Mouse (Mus musculus): Measurements from ENCODE around the gene Apba1. TPM values are rescaled to one million over a fixed set of nuclear protein-coding genes. Genes with fewer than 3 reads are reported as not detected.

Apba1 gene
- polyA plus RNA-seq, 2 experiments, result 0.04 to 0.07 TPM

GRCm38 (mm10) chr19:23956299-23956975, 197.8 kb downstream of the Apba1 start:
- DNase-seq (ENCODE audit: low read depth in 3 of 3, low spot score in 3 of 3), result no peak
- Histone ChIP-seq H3K4me2 (ENCODE audit: low read depth) (no peak overlapping the region), H3K4me1 (replicated peaks; ENCODE audit: control insufficient read depth in 2 of 2, insufficient read depth in 2 of 2, low read length in 1 of 2) (no peaks in the 10 kb centered on the region), H3K4me3 (ENCODE audit: insufficient read depth in 1 of 2, low read depth in 2 of 2, low read length in 2 of 2) (no peak overlapping the region), H3K36me3 (replicated peaks; ENCODE audit: control insufficient read depth, insufficient read depth, low read depth) (no peaks in the 10 kb centered on the region), H3K9ac (replicated peaks) (no peak overlapping the region), H3K27ac (no peak overlapping the region), H3K27me3 (ENCODE audit: control insufficient read depth, insufficient read depth, low read length) (no peaks in the 10 kb centered on the region), H3K9me3 (ENCODE audit: control insufficient read depth, low read length) (no peaks in the 10 kb centered on the region)
- TF ChIP-seq CTCF (IDR thresholded peaks at IDR 0.05; ENCODE audit: low read depth) (no peak), EP300 (IDR thresholded peaks at IDR 0.05; ENCODE audit: low read depth) (no peak)
- peak; percentile 43; the same call in 1 of the 2 replicates for ATAC-seq (ENCODE audit: insufficient read depth)
- WGBS (ENCODE audit: insufficient replicate concordance), result 50% methylated on average over 17 of the region's 17 CpGs

GRCm38 (mm10) chr19:23957563-23957962, 198.9 kb downstream of the Apba1 start:
- Histone ChIP-seq H3K27me3 (ENCODE audit: control insufficient read depth, insufficient read depth, low read length) (no peaks in the 10 kb centered on the region), H3K4me2 (ENCODE audit: low read depth) (no peak overlapping the region), H3K27ac (no peak overlapping the region), H3K9ac (replicated peaks) (no peak overlapping the region), H3K9me3 (ENCODE audit: control insufficient read depth, low read length) (no peaks in the 10 kb centered on the region), H3K4me3 (ENCODE audit: insufficient read depth in 1 of 2, low read depth in 2 of 2, low read length in 2 of 2) (no peak overlapping the region), H3K4me1 (replicated peaks; ENCODE audit: control insufficient read depth in 2 of 2, insufficient read depth in 2 of 2, low read length in 1 of 2) (no peaks in the 10 kb centered on the region), H3K36me3 (replicated peaks; ENCODE audit: control insufficient read depth, insufficient read depth, low read depth) (no peaks in the 10 kb centered on the region)
- WGBS (ENCODE audit: insufficient replicate concordance), result 56% methylated on average over 7 of the region's 7 CpGs
- no peak for TF ChIP-seq CTCF (IDR thresholded peaks at IDR 0.05; ENCODE audit: low read depth)
- TF ChIP-seq EP300 (IDR thresholded peaks at IDR 0.05; ENCODE audit: low read depth), result no peak
- no peak for DNase-seq (ENCODE audit: low read depth in 3 of 3, low spot score in 3 of 3)
- no peak for ATAC-seq (ENCODE audit: insufficient read depth)

- Histone ChIP-seq H3K4me1 (replicated peaks; ENCODE audit: control insufficient read depth in 2 of 2, insufficient read depth in 2 of 2, low read length in 1 of 2) (no peaks in the 10 kb centered on the region), H3K4me3 (ENCODE audit: insufficient read depth in 1 of 2, low read depth in 2 of 2, low read length in 2 of 2) (no peak overlapping the region), H3K36me3 (replicated peaks; ENCODE audit: control insufficient read depth, insufficient read depth, low read depth) (no peaks in the 10 kb centered on the region), H3K9ac (replicated peaks) (no peak overlapping the region), H3K4me2 (ENCODE audit: low read depth) (no peak overlapping the region), H3K27me3 (ENCODE audit: control insufficient read depth, insufficient read depth, low read length) (no peaks in the 10 kb centered on the region), H3K27ac (no peak overlapping the region), H3K9me3 (ENCODE audit: control insufficient read depth, low read length) (no peaks in the 10 kb centered on the region)
- DNase-seq (ENCODE audit: low read depth in 3 of 3, low spot score in 3 of 3) (no peak), ATAC-seq (ENCODE audit: insufficient read depth) (no peak)
- TF ChIP-seq EP300 (IDR thresholded peaks at IDR 0.05; ENCODE audit: low read depth) (no peak), CTCF (IDR thresholded peaks at IDR 0.05; ENCODE audit: low read depth) (no peak)
- 40% methylated on average over 6 of the region's 6 CpGs for WGBS (ENCODE audit: insufficient replicate concordance)
Observed at GRCm38 (mm10) chr19:23958925-23959324, 200.2 kb downstream of the Apba1 start.

GRCm38 (mm10) chr19:23959870-23960269, 201.2 kb downstream of the Apba1 start:
- no peak overlapping the region for H3K4me3 ChIP-seq (ENCODE audit: insufficient read depth in 1 of 2, low read depth in 2 of 2, low read length in 2 of 2)
- H3K36me3 ChIP-seq (replicated peaks; ENCODE audit: control insufficient read depth, insufficient read depth, low read depth), result no peaks in the 10 kb centered on the region
- TF ChIP-seq CTCF (IDR thresholded peaks at IDR 0.05; ENCODE audit: low read depth) (no peak), EP300 (IDR thresholded peaks at IDR 0.05; ENCODE audit: low read depth) (no peak)
- WGBS (ENCODE audit: insufficient replicate concordance), result 59% methylated on average over 7 of the region's 7 CpGs
- ATAC-seq (ENCODE audit: insufficient read depth) (no peak), DNase-seq (ENCODE audit: low read depth in 3 of 3, low spot score in 3 of 3) (no peak)
- no peak overlapping the region for H3K4me2 ChIP-seq (ENCODE audit: low read depth)
- H3K4me1 ChIP-seq (replicated peaks; ENCODE audit: control insufficient read depth in 2 of 2, insufficient read depth in 2 of 2, low read length in 1 of 2), result no peaks in the 10 kb centered on the region
- no peak overlapping the region for H3K9ac ChIP-seq (replicated peaks)
- H3K27me3 ChIP-seq (ENCODE audit: control insufficient read depth, insufficient read depth, low read length), result no peaks in the 10 kb centered on the region
- H3K27ac ChIP-seq, result no peak overlapping the region
- no peaks in the 10 kb centered on the region for H3K9me3 ChIP-seq (ENCODE audit: control insufficient read depth, low read length)

GRCm38 (mm10) chr19:23960275-23960674, 201.6 kb downstream of the Apba1 start:
- H3K36me3 ChIP-seq (replicated peaks; ENCODE audit: control insufficient read depth, insufficient read depth, low read depth), result no peaks in the 10 kb centered on the region
- ATAC-seq (ENCODE audit: insufficient read depth) (no peak), DNase-seq (ENCODE audit: low read depth in 3 of 3, low spot score in 3 of 3) (no peak)
- TF ChIP-seq CTCF (IDR thresholded peaks at IDR 0.05; ENCODE audit: low read depth), result no peak
- TF ChIP-seq EP300 (IDR thresholded peaks at IDR 0.05; ENCODE audit: low read depth), result no peak
- 52% methylated on average over 3 of the region's 3 CpGs for WGBS (ENCODE audit: insufficient replicate concordance)
- no peaks in the 10 kb centered on the region for H3K9me3 ChIP-seq (ENCODE audit: control insufficient read depth, low read length)
- no peak overlapping the region for H3K4me3 ChIP-seq (ENCODE audit: insufficient read depth in 1 of 2, low read depth in 2 of 2, low read length in 2 of 2)
- H3K9ac ChIP-seq (replicated peaks), result no peak overlapping the region
- no peak overlapping the region for H3K4me2 ChIP-seq (ENCODE audit: low read depth)
- no peak overlapping the region for H3K27ac ChIP-seq
- H3K27me3 ChIP-seq (ENCODE audit: control insufficient read depth, insufficient read depth, low read length), result no peaks in the 10 kb centered on the region
- H3K4me1 ChIP-seq (replicated peaks; ENCODE audit: control insufficient read depth in 2 of 2, insufficient read depth in 2 of 2, low read length in 1 of 2), result no peaks in the 10 kb centered on the region

All from liver, embryonic 14.5 days (tissue).